Mouse (Mus musculus) cerebellum, adult 8-10 months (tissue): ENCODE measurements around the gene Dcx.

Experiments used
- DNase-seq: peaks from one replicate; pipeline ENCODE4 v3.0.0; 2022

Gene Dcx

DNA sequence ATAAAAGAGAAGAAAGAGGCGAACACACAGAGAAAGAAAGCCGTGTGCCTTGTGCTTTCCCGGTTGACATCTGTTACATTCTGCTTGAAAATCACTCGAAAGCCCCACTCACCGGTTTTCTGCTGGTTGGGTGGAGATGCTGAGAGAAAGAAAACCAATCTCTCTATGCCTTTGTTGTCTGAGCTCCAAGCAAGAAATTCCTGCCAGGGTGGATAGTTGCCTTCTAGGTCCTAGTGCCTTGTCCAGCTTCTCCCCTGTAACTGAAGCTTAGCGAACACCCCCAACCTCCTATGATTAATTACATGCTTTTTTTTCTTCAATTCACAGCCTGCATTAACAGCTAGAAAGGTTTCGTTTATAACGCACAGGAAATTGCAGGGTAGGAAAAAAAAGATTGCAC lies at the start of gene Dcx:
Gene Dcx (minus strand): TSS at position 354 of the 400 bp plus-strand sequence.
- no peak for DNase-seq

DNA sequence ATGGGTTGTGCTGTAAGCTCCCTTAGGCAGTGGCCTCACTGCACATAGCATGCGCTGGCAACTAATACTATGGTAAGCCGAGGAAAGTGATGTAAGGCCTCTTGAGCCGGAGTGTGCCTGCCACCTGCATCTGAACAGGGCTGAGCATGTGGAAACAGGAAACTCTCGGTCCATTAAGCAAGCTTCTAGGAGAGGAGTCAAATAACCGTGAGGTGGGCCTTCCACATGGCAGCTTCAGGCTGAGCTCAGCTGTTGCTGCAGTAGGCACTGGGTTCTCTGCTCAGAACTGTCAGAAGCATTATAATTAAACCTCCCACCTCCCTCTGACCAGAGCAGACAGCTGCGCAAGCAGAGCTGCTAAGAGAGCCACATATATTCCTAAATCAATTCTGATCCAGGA lies 33.1 kb upstream of the Dcx start:
- DNase-seq, result no peak

DNA sequence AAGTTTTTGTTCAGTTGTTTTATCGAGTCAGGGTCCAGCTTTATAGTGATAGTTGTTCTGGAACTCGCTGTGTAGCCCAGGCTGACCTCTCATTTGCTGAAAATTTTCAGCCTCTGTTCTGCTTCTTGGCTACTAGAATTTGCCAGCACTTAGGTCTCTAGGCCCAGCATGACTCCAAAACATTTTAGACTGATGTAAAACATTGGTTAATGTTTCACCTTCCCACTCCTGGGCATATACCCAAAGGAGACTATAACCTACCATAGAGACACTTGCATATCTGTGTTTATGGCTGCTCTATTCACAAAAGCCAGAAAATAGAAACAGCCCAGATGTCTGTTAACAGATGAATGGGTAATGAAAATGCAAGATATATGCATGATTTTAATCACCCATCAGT lies 560 bp upstream of the Dcx start:
- no peak for DNase-seq

DNA sequence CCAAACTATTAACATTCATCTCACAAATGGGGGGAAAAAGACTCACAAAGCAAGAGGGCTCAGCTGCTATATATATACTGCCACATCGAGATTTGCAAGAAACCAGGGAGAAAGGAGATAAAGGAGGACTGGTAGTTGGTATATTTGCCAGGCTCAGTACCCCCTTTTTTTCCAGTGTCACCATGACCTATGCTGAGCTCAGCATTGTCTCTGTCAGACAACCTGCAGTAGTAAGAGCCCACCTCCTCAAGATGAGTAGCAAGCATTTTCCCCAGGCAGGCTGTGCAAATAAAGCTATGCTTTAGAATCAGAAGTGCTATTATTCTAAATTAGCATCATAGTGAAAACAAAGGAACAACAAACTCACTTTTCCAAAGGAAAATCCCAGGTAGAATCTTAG lies 581 bp downstream of the Dcx start:
- no peak for DNase-seq

DNA sequence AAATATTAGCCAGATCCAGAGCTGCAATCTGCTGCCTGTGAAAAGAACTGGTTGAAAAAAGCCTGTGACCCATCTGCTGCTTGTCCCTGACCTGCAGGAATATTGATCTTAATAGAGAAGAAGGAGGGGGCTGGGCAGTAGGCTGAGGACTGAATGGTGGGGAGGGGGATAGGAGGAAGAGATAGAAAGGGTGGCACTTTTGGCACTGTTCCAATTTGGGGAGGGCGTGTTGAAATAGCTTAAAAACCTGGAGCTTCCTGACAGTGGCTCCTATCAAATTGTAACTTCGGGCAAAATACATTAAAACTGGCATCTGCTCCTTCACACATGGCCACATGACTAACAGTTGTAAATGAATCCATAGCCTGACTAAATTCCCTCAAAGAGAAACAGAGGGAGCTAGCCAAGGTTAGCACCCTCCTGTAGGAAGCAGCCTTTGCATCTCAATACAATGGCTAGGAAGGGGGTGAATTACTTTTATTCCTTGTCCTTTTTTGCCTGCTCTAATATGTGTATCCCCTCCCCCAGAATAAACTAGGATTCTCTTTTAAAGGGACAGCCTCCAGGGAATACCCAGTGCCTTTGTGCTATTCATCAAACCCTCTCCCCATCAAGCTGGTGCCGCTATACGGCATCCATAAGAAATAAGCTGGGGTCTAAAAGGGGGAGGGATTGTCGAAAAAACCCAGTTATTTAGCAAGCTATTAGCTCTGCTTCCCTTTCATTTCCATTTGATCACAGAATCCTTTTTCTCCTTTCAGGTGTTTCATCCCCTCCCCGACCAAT lies 1.5 kb downstream of the Dcx start:
- DNase-seq, result peak; percentile 3

DNA sequence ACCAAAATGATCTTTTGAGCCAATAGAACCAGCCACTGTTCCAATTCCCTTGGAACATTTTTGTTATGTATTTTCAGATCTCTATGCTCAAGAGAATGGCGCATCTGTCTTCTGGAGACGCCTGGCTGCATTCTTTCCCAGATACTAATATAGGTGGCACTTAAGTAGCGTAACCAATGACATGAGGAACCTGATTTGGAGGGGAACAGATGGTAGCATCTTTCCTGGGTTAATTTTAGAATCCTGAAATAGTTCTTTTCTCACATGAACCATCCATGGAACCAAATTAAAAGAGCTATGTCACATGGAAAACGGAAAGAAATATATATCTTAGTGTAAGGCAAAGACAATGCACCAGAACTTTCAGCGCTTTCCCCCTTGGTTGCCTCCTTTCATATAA lies 11.0 kb downstream of the Dcx start:
- no peak for DNase-seq

DNA sequence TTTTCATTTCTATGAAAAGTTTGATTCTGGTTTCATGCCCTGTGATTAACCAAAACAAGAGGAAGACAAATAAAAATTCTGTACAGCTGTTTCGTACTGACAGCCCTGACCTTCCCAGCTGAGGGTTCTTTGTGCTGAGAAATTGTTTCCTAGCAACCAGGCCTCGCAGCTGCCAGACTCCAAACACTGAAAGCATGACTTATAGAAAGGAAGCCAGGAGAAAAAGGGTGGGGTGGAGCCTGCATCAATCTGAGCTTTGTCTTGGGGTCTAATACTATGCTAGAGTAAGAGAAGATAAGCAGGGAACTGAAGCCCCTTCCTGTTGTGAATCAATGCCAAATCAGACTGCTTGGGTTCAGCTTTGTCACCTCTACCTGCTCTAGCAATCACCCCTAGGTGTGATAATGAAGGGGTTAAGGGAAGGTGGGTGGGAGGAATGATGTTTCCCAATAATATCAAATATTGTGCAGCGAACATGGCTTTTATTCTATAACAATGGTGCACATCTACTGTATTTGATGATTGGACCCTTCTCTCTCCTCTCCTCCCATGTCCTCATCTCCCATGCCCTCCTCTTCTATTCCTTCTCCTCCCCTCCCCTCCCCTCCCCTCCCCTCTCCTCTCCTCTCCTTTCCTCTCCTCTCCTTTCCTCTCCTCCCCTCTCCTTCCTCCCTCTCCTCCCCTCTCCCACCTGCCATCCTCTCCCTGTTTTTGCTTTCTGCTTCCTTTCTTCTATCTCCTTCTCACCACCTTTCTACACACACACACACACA lies 26.2 kb downstream of the Dcx start:
- DNase-seq, result no peak

DNA sequence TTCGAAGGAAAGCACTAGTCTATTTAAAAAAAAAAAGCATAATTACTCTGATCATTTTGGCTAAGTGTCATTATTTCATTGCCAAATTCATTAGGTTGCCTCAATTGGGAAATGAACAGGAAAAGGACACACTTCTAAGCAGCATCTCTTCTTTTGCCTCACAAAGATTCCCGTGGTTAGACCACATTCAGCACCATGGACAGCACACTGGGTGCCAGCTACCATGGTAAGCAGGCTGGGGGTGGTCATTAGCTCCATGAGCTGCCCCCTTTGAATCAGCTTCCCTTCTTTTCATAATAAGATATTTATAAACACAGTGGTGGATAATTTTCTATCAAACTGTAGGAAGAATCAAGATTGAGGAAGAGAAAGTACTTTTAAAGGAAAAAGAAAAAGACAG lies 28.4 kb downstream of the Dcx start:
- no peak for DNase-seq

DNA sequence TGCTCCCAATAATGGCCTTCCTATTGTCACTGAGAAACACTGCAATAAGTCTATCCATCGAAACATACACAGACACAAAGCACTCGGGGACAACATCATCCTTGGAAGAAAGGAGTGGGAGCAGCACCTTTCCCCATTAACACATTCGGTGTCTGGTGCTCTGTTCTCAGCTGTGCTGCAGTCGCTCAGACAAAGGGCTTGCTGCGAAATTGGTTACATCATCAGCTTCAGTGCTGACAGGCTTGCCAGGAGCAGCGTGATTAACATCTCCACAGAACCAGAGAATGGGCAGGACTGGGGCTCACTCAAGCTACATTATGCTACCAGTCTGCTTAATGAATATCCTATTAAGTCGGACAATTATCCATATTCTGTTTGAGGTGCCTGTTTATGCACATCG lies 30.8 kb downstream of the Dcx start:
- no peak for DNase-seq

DNA sequence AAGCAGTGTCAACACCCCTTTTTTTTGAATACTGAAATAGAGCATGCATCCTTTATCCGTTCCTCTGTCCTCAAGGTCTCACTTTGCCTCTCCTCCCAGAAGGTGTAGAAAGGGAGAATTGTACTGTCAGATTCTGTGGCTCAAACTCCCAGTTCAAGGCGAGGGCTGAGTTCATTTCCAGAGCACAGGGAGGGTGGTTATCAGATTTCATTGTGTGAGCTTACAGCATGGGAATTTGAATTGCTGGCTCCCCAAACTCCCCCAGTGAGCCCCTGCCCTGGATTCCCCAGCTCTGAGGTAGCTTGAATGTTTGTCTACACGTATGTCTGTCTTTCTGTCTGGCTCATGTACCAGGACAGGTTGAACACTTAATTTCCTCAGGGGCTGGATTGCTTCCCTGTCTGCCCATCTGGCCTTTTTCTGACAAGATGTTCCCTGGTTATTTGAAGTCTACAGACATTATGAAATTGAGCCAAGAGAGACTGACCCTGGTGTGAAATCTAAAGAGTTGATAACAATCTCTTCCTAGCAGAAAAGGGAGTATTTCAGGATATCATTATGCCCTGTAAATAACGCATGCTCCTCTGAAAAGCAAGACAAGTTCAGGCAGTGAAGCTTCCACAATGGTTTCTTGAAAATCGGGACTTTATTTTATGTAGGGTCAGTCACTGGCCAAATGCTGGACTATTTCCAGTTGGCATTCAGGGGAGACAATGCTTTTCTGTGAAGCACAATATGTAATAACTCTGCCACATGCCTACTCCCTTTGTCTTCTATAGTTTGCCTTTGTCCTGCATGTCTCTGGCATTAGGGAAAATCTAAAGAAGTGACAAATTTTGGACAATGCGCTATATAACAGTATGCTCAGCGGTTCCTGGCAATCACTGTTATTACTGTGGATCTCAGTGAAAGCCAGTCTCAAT lies 35.5 kb downstream of the Dcx start:
- no peak for DNase-seq

DNA sequence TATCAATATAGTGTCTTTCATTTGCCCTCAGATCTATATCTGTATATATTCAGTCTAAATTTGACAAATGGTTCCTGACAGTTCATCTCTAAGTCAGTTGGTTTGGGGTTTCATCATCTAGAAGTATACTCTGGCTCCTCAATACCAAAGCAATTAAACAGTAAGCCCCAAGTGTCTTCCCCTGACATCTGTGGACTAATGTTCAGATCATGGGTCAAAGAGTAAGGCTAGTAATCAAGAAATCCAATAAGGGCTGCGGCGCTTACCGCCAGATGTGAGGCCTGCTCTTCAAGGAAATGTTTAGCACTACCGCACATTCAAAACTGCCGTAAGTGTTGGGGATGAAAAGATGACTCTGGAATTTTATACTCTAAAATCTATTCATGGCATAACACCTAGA lies 36.2 kb downstream of the Dcx start:
- DNase-seq, result no peak

DNA sequence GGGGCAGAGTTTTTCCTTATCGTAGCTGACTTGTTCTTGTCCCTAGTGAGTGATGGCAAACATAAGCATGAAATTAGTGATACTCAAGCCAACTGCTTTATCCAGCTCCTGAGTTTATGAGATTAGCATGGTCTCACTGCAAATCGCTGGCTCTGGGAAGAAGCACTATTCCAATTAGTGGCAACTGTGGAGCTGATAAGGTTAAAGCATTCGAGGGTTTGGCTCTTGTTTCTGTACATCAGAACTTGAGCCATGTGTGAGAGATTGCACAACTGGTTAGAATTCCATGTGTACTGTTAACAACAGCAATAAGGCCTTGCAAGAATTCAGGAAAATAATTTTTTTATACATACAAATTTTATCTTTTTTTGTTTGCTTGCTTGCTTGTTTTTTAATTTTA lies 39.9 kb downstream of the Dcx start:
- DNase-seq, result no peak

DNA sequence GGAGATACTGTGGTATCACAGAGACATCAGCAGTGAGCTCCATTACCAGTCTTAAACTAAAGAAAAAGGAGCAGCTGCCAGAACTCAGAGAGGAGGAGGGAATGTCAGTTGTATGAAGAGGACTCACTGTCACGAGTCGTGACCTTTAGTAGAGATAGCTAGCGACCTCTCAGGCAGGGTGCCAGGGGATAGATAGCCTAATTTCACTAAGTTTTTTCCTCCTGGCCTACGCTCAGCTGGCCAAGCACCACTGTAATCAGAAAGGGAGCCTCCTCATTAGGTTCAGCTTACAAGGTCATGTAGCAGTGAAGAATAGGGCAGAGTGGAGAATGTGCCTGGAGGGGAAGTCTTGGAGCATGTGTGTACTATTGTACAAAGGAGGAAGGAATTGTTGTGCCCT lies 47.3 kb downstream of the Dcx start:
- DNase-seq, result no peak

DNA sequence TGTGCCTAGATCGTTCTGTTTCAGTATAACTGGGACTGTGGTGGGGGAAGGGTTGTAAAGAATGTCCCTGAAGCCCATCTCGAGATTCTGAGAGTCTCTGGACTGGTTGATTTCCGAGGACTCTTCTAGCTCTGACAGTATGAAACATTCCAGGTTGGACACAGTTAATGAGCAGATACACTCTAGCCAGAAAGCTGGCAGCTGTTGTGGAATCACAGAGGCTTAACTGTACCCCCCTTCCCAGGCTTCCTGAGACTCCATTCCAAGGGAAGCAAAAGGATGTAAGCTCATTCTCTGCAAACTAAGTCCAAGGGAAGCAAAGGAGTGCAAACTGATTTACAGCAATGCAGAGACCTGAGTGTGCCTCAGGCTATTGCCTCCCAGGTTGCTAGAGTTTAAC lies 48.2 kb downstream of the Dcx start:
- no peak for DNase-seq

DNA sequence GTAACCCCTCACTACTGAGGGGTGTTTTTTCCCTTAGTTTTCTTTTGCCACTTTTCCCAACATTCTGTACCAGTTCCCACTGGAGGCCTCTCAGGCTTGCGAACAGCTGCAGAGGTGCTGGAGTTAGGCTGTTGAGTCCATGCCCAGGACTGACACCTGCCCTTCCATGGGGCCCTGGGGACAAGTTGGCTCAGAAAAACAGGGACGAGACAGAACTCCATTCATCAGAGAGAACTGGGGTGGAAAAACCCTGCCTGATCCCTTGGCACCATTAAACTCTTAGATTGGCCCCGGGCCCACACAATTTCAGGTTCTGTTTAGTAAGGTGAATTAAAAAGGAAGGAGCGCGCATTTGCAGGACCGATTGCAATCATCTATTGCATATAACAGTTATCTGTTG lies 48.8 kb downstream of the Dcx start:
- DNase-seq, result peak; percentile 14

DNA sequence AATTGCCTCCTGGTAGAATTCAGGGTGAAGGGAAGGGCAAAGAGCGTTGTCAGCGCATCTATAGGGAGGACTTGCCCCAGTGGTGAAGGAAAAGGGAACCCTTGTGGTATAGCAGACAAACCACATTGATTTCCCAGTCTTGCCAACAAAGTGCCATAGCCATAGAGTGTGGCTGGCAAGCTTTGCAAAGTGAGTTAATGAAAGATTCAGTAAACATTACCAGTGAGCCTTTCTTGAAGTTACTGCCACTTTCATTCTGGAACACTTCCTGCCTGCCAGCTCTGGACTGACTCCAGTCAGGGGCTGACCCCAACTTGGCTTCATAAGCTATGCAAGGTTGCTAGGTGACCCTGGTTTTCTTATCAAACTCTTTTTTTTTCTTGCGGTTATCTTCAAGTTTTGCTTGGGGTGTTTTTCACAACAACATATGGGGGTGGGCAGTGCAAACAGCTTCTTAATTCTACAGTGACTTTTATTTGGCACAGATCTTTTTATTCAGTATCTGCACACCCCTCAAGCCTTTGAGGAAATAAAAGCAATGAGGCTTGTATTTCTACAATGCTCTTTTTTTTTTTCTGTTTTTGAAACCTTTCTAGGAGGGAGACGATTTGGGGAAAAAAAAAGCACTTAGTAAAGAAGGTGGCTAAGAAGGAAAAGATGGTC lies 51.2 kb downstream of the Dcx start:
- DNase-seq, result no peak

DNA sequence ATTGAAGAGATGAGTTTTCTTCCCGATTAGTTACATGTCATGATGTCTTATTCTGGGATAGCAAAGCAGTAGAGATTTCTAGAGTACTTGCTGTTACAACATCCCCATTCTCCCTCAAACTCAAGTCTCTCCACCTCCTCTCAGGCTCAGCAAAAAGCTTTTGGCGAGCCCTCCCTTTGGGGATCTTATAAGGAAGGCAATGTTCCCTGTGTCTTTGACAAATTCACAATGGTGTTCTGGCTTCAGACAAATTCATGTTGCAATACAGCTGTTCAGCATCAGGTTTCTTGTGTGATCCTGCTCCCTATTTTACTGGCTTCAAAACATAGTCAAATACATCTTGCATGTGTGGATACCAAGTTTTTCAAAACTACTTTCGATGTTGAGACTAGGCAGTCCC lies 53.5 kb downstream of the Dcx start:
- no peak for DNase-seq

DNA sequence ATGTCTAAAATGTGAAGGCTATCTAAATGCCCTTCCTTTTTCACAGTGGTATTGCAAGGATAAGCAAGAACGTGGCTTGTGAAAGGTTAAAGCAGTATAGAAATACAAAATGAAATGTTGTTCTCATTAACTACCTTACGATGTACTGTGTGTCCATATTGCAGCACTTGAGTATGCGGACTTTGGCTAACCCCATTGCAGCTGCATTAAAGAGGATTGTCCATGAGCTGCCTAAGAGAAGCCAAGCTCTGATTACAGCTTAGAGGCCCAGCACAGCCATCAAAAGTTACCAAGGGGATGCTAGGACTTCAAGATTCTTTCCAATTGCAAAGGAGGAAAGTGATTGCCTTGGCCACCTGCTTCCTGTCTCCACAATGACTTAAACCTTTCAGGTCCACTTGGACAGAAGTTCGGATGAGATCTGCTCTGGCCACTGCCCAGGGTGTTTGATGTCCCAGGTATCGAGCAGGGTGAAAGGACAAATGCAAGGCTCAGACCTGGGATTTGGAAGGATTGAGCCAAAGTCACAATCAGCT lies 65.9 kb downstream of the Dcx start:
- no peak for DNase-seq

DNA sequence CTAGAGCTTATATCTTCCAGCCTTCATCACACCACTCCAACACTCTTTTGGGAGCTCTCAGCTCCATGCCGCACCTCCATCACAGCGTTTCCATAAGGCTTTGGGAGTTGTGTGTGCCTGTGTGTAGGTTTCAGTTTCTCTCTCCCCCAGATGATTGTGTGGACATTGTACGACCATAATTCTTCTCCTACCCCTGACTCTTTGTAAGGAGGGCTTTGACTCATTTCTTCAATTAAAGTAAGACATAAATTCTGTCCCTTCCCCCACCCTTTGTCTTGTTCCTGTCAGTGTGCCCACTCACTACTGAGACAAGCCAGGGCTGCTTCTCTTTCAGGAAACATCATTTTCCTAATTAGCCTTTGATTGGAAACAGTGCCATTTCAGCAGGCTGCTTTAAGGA lies 81.8 kb downstream of the Dcx start:
- DNase-seq, result no peak

DNA sequence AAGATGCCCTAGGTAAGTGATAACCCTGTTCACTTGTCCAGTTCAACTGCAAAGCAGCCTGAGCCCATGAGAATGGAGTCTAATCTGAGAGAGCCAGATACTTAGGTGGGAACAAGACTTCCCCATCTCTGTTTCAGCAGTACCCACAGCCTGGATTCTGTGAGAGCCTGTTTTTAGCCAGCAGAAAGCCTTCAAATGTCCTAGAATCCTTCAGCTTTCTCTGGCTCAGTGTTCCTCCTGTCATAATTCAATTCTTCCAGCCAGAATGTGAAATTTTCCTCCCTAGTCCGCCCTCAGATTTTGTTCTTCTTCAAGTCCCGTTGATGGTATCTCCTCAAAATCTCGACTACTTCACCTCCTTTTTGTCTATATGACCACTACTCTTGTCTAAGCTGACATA lies 83.1 kb downstream of the Dcx start:
- no peak for DNase-seq

DNA sequence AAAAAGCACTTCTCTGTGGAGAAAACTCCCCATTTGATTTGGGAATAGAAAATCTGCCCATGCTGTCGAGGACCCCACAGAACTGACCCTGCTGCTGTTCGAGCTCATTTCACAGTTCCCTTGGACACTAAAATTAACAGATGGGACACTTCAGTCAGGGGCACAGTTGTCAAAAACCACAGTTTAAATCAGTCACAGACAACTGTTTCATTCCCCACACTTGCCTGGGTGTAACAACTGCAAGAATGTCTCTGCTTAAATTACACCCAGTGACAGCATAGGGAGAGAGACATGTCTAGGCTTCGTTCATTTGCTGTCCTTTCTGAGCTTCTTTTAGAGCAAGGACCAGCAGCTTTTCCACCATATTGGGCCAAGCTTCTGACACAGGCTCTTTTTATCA lies 86.5 kb downstream of the Dcx start:
- DNase-seq, result no peak

DNA sequence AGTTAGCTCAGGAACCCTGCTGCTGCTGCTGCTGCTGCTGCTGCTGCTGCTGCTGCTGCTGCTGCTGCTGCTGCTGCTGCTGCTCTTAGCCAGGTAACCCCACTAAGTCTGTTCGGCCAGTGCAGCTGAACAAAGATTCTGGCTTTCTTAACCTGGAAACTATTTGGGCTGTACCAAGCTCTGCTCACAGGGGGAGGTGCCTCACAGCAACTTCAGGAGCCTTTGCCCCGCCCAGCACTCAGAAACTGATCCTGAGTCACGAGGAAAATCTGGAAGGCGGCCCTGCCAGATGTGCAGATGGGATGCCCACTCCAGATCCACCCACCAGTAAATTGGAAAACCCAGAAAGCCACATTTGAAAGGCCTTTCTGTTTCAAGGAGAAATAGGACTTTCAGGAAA lies 105.9 kb downstream of the Dcx start, which contains the start of gene Capn6:
Gene Capn6 (minus strand): TSS at position 203 of the 400 bp plus-strand sequence.
- DNase-seq, result no peak

DNA sequence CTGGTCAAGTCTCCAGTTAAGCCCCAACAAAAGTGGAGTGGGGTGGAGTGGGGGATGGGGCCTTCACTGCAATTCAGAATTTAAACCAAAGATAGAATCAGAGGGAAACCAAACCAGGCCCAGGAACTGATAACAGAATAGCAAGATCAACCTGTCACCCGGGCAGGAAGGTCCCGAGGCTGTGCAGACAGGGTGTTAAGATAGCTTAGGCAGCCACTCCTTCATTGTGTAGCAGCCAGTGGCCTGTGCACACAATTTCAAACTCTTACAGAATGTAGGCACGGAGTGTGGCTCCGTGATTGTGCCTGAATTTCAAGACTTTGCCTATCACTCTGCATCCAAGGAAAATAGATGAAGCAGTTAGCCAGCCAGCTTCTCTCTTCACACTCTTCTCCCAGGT lies 106.6 kb downstream of the Dcx start:
- DNase-seq, result no peak
